Mouse (Mus musculus) CH12.LX (cell line): ENCODE measurements around the gene Grik5. TPM values are rescaled to one million over a fixed set of nuclear protein-coding genes. Genes with fewer than 3 reads are reported as not detected.

Experiments used
- DNase-seq: peaks from one replicate; pipeline ENCODE4 v3.0.0-alpha.2; 2013; ENCODE audit errors: extremely low read depth
- H3K27ac ChIP-seq: 2 replicates; pipeline ENCODE4 v1.5.1; 2012; ENCODE audit warnings: low read depth, mild to moderate bottlenecking, control low read depth, moderate library complexity; ENCODE audit not compliant: insufficient read depth
- H3K27me3 ChIP-seq: replicated peaks from 2 replicates; pipeline ENCODE3; 2012; ENCODE audit warnings: inconsistent platforms
- H3K36me3 ChIP-seq, 2 experiments: replicated peaks in 1 of 2; 2 replicates each; pipeline versions ENCODE3 to v1.6.1; 2012; ENCODE audit warnings: inconsistent platforms in 1 of 2, low read length in 1 of 2, mild to moderate bottlenecking in 1 of 2, mixed read lengths in 1 of 2, moderate library complexity in 1 of 2; ENCODE audit not compliant: control insufficient read depth in 1 of 2, insufficient read depth in 1 of 2
- H3K4me1 ChIP-seq, 2 experiments: 2 replicates each; pipeline ENCODE4 v1.6.1; 2012; ENCODE audit warnings: inconsistent platforms in 1 of 2, moderate library complexity in 1 of 2; ENCODE audit not compliant: insufficient read depth in 2 of 2, control insufficient read depth in 1 of 2
- H3K4me2 ChIP-seq: 2 replicates; pipeline ENCODE4 v1.6.1; 2012; ENCODE audit warnings: low read depth, mild to moderate bottlenecking, control low read depth; ENCODE audit not compliant: poor library complexity, insufficient read depth, severe bottlenecking
- H3K4me3 ChIP-seq, 3 experiments: fragments of 150-350 bp in 1 of 3; sonication (generic) in 1 of 3; replicated peaks in 1 of 3; 2 replicates each; pipeline versions ENCODE3 to v1.5.1; 2011 to 2012; ENCODE audit warnings: low read depth in 2 of 3, low read length in 2 of 3, mild to moderate bottlenecking in 2 of 3, moderate library complexity in 2 of 3, control low read depth in 1 of 3, improper control_type of control experiment in 1 of 3, inconsistent platforms in 1 of 3, mixed read lengths in 1 of 3; ENCODE audit not compliant: poor library complexity in 1 of 3
- H3K79me2 ChIP-seq: replicated peaks from 2 replicates; pipeline ENCODE4 v1.6.1; 2012; ENCODE audit warnings: mild to moderate bottlenecking, moderate library complexity; ENCODE audit not compliant: control insufficient read depth, poor library complexity, insufficient read depth, severe bottlenecking; ENCODE audit errors: extremely low read depth
- H3K9ac ChIP-seq: 2 replicates; pipeline ENCODE4 v1.6.1; 2012; ENCODE audit warnings: low read depth, mild to moderate bottlenecking, control low read depth, moderate library complexity; ENCODE audit not compliant: insufficient read depth
- H3K9me3 ChIP-seq: replicated peaks from 2 replicates; pipeline ENCODE3; 2012; ENCODE audit warnings: low read length, inconsistent platforms, mixed read lengths
- CHD2 ChIP-seq: IDR thresholded peaks from 2 replicates; pipeline ENCODE4 v1.6.1; 2011; ENCODE audit warnings: low read length, improper control_type of control experiment
- CTCF ChIP-seq, 2 experiments: IDR thresholded peaks in 1 of 2; conservative IDR thresholded peaks in 1 of 2; 2 replicates each; pipeline ENCODE4 v1.5.1; 2011 to 2012; ENCODE audit warnings: low read depth in 2 of 2, low read length in 2 of 2, improper control_type of control experiment in 1 of 2, inconsistent platforms in 1 of 2, mild to moderate bottlenecking in 1 of 2, moderate library complexity in 1 of 2
- E2F4 ChIP-seq: IDR thresholded peaks from 2 replicates; pipeline ENCODE4 v1.6.1; 2011; ENCODE audit warnings: low read depth, low read length, improper control_type of control experiment; ENCODE audit not compliant: insufficient replicate concordance
- ETS1 ChIP-seq: conservative IDR thresholded peaks from 2 replicates; pipeline ENCODE4 v1.6.1; 2012; ENCODE audit warnings: low read depth, mild to moderate bottlenecking, inconsistent platforms, low read length, improper control_type of control experiment, moderate library complexity
- GABPA ChIP-seq: IDR thresholded peaks from 2 replicates; pipeline ENCODE4 v1.6.1; 2012; ENCODE audit warnings: low read depth, low read length, improper control_type of control experiment, inconsistent platforms; ENCODE audit not compliant: insufficient replicate concordance
- IRF4 ChIP-seq: IDR thresholded peaks from 2 replicates; pipeline ENCODE4 v1.6.1; 2014; ENCODE audit warnings: low read depth, mild to moderate bottlenecking, inconsistent platforms, low read length, improper control_type of control experiment
- JUN ChIP-seq: IDR thresholded peaks from 2 replicates; pipeline ENCODE4 v1.6.1; 2011; ENCODE audit warnings: low read depth, mild to moderate bottlenecking, low read length, improper control_type of control experiment, moderate library complexity; ENCODE audit not compliant: insufficient read depth
- JUND ChIP-seq: conservative IDR thresholded peaks from 2 replicates; pipeline ENCODE4 v1.6.1; 2011; ENCODE audit warnings: low read depth, low read length, improper control_type of control experiment
- MEF2A ChIP-seq: IDR thresholded peaks from 2 replicates; pipeline ENCODE4 v1.6.1; 2014; ENCODE audit warnings: low read depth, mild to moderate bottlenecking, inconsistent platforms, low read length, improper control_type of control experiment, borderline replicate concordance
- MXI1 ChIP-seq: IDR thresholded peaks from 2 replicates; pipeline ENCODE4 v1.6.1; 2011; ENCODE audit warnings: mild to moderate bottlenecking, low read depth, low read length, improper control_type of control experiment
- MYC ChIP-seq: IDR thresholded peaks from 2 replicates; pipeline ENCODE4 v1.6.1; 2011; ENCODE audit warnings: low read depth, mild to moderate bottlenecking, improper control_type of control experiment, low read length
- POLR2AphosphoS2 ChIP-seq: IDR thresholded peaks from 2 replicates; pipeline ENCODE4 v1.6.1; 2011; ENCODE audit warnings: low read depth, low read length, improper control_type of control experiment
- RAD21 ChIP-seq: IDR thresholded peaks from 2 replicates; pipeline ENCODE4 v1.6.1; 2011; ENCODE audit warnings: low read depth, mild to moderate bottlenecking, low read length, improper control_type of control experiment, moderate library complexity
- SIN3A ChIP-seq: IDR thresholded peaks from 2 replicates; pipeline ENCODE4 v1.6.1; 2012; ENCODE audit warnings: low read length, improper control_type of control experiment, inconsistent platforms
- SMC3 ChIP-seq: IDR thresholded peaks from 2 replicates; pipeline ENCODE4 v1.6.1; 2011; ENCODE audit warnings: low read depth, low read length, improper control_type of control experiment
- USF1 ChIP-seq: IDR thresholded peaks from 2 replicates; pipeline ENCODE4 v1.6.1; 2014; ENCODE audit warnings: low read depth, mild to moderate bottlenecking, inconsistent platforms, low read length, improper control_type of control experiment
- ZKSCAN1 ChIP-seq: IDR thresholded peaks from 2 replicates; pipeline ENCODE4 v1.6.1; 2012; ENCODE audit warnings: low read depth, inconsistent platforms, low read length, improper control_type of control experiment, borderline replicate concordance
- ZMIZ1 ChIP-seq: IDR thresholded peaks from 2 replicates; pipeline ENCODE4 v1.6.1; 2012; ENCODE audit warnings: low read depth, mild to moderate bottlenecking, inconsistent platforms, low read length, improper control_type of control experiment
- ZNF384 ChIP-seq: IDR thresholded peaks from 2 replicates; pipeline ENCODE4 v1.6.1; 2012; ENCODE audit warnings: low read depth, low read length, improper control_type of control experiment, inconsistent platforms
- dilution Hi-C: fragments of 300-500 bp; cut with MboI; formaldehyde crosslinking; loops from 2 replicates; pipeline ENCODE4 v1.14.3; 2020; ENCODE audit warnings: low sequenced_read_pairs; ENCODE audit not compliant: extremely low pct_unique_long_range_greater_than_20kb, extremely low pct_ligation_motif_present
- in situ Hi-C: fragments of 300-500 bp; cut with MboI; formaldehyde crosslinking; loops from 3 replicates; pipeline ENCODE4 v1.14.3; 2019; ENCODE audit warnings: low sequenced_read_pairs, low pct_ligation_motif_present, low pct_unique_long_range_greater_than_20kb, mixed read lengths
- polyA plus RNA-seq: library from polyadenylated mRNA; unstranded; fragments of >175 nt; gene quantifications from 2 replicates; pipeline ENCODE4 v1.2.1, GENCODE M21; 2012; ENCODE audit warnings: low read depth; ENCODE audit not compliant: insufficient read length
- total RNA-seq, 2 experiments: library from RNA; depleted of rRNA; stranded (reverse); fragments of 300-350 nt in 1 of 2; fragments of >200 nt in 1 of 2; gene quantifications; 2 replicates each; pipeline ENCODE4 v1.2.3; 2012 to 2014

Grik5 gene
- total and polyA plus RNA-seq, 3 experiments = 1.0 to 2.1 (median 1.5) TPM

DNA sequence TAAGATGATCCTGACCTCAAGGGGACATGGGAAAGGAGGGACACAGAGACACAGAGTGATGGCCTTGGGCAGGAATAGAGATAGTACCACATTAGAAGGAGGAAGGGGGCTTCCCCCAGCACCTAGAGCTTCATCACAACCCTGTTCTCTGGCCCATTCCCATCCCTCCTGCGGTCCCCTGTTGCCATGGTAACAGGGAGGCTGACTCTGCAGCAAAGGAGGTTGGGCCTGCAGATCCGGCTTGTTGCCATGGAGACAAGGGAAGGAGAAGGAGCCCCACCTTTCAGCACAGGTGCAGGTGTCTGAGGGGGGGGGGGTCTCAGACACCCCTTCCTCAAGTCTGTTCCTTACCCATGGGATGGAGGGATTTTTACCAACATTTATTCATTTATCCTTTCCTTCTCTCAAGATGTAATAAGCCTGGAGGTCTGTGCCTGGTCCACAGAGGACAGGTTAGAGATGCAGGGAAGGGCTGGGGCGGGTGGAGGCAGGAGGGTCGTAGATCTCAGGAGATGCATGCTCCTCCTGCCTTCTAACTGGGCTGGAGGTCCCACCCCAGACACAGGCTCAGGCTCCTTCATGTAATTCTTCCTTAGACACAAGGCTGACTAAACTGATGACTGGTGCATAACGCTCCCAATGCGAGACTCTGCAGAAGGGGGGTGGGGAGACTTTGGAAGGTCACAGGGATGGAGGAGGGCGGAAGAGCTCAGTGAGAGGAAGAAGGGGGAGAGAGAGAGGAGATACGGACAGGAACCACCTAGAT lies 64.4 kb downstream of the Grik5 start:
- H3K36me3 ChIP-seq = peaks cover 0 to 2% of the 10 kb centered on the region in 2 experiments
- H3K9me3 ChIP-seq = peaks cover 2% of the 10 kb centered on the region
- TF ChIP-seq IRF4 = no peak
- no peak for TF ChIP-seq ZKSCAN1
- no peak for TF ChIP-seq E2F4
- TF ChIP-seq USF1 = no peak
- TF ChIP-seq MYC = no peak
- TF ChIP-seq GABPA = no peak
- TF ChIP-seq ZMIZ1 = no peak
- no peak for TF ChIP-seq SMC3
- TF ChIP-seq JUND = no peak
- TF ChIP-seq POLR2AphosphoS2 = no peak
- TF ChIP-seq CTCF (conservative IDR thresholded peaks at IDR 0.05 in 1 of 2, IDR thresholded peaks at IDR 0.05 in 1 of 2; ENCODE audit: low read depth in 2 of 2, low read length in 2 of 2) = no peak
- peaks cover 0 to 3% of the 10 kb centered on the region in 2 experiments; a peak in 1 of 4 replicates for H3K4me1 ChIP-seq
- peaks cover 49% of the 10 kb centered on the region for H3K27me3 ChIP-seq
- dilution Hi-C loops (no loop called here), in situ Hi-C loops (no loop called here)
- DNase-seq = no peak
- H3K4me2 ChIP-seq = no peak overlapping the region
- H3K27ac ChIP-seq = no peak overlapping the region
- H3K4me3 ChIP-seq = no peak overlapping the region
- H3K9ac ChIP-seq = no peak overlapping the region
- no peaks in the 10 kb centered on the region for H3K79me2 ChIP-seq

DNA sequence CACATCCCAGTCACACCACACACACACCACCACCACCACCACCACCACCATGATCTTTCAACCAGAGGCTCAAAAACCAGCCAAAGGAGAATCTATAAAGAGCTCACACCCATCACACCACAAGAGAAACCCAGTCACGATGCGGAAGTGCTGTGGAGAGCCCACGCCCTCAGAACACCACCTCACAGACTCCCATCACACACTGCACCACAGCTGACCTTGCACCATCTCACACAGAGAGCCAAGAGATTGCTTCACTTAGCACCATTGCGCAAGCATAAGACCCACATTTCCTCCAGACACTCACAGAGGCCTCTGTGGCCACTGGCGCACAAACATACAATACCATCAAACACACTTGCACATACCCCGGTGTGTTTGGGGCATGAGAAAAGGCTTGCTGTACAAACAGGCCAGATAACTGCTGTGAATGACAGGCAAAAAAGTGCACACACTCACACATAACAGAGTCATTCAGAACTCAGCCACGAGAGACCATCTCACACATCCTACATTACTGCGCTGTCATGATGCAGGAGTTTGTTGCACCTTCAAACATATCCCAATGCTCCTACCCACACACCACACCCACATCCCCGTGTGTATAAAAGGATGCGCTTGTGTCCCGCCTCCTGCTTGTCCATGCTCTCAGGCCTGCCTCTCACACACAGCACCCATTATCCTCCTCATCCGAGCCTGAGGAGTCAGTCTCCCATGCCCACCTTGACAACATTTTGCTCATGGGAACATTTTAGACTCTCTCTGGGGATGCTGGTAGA lies 65.4 kb downstream of the Grik5 start:
- Histone ChIP-seq H3K27ac (no peak overlapping the region), H3K27me3 (peaks cover 58% of the 10 kb centered on the region), H3K9ac (no peak overlapping the region), H3K9me3 (peaks cover 2% of the 10 kb centered on the region), H3K4me3 (no peak overlapping the region), H3K4me2 (no peak overlapping the region), H3K79me2 (no peaks in the 10 kb centered on the region), H3K36me3 (peaks cover 0 to 2% of the 10 kb centered on the region in 2 experiments), H3K4me1 (peaks cover 0 to 3% of the 10 kb centered on the region in 2 experiments; a peak in 1 of 4 replicates)
- no peak for TF ChIP-seq RAD21
- TF ChIP-seq ZNF384 = no peak
- TF ChIP-seq SIN3A = no peak
- no peak for TF ChIP-seq MXI1
- no peak for TF ChIP-seq JUN
- TF ChIP-seq USF1 = no peak
- no peak for TF ChIP-seq MEF2A
- TF ChIP-seq ETS1 = no peak
- no peak for TF ChIP-seq SMC3
- no peak for TF ChIP-seq CHD2
- in situ Hi-C loops = no loop called here
- dilution Hi-C loops = no loop called here
- no peak for DNase-seq
